Mouse (Mus musculus): ENCODE measurements around the gene Rassf1.

- TF ChIP-seq CTCF (IDR thresholded peaks at IDR 0.05; ENCODE audit: low read depth) (no peak), EP300 (optimal IDR thresholded peaks at IDR 0.05) (no peak)
Measured at GRCm38 (mm10) chr9:107521190-107521589, 30.2 kb upstream of the Rassf1 start.
